Mouse (Mus musculus): ENCODE results near the gene P4htm.

The P4htm gene

DNA sequence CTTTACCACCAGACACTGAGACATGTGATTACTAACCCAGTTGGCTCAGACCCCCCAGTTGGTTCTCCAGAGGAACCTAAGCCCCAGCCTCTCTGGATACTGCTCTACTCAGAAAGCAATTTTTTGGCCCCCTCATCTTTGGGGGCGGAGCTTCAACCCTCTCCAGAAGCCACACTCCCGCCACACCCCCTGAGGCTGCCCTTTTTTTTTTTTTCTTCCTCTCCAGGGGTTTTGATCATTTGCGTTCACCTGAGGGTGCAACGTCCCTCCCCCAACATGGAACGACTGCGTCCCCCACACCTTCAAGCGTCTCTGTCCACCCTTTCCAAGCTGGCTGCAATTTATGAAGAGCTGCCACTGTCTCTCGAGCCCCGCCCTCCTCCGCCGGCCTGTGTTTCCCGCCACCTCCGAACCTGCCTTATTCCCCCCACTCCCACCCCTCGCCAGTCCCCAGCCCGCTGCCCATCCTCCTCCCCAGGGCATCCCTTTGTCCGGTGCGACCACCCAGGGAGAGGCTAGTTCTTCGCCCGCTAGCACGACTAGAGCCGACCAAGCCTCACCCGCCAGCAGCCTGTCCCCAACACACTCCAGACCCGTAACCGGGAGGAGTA lies 19.4 kb downstream of the P4htm start:
- no peak for DNase-seq (ENCODE audit: low spot score in 2 of 2)

DNA sequence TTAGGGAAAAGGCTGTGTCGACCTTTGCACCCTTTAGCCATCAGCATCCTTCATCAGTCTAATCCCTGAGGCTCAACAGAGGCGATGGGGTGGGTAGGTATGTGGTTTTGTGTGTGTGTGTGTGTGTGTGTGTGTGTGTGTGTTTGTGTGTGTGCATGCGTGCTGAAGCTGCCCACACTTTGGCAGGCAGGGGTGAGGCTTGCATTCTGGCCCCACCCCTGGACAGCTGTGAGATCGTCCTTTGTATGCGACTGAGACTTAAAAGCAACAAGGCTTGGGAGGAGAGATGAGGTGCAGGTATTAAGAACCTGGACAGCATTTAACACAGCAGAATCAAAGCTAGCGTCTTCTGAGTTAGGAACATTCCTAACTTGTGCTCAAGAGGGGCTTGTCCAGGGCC lies 20.4 kb downstream of the P4htm start:
- no peak for DNase-seq (ENCODE audit: low spot score in 2 of 2)

DNA sequence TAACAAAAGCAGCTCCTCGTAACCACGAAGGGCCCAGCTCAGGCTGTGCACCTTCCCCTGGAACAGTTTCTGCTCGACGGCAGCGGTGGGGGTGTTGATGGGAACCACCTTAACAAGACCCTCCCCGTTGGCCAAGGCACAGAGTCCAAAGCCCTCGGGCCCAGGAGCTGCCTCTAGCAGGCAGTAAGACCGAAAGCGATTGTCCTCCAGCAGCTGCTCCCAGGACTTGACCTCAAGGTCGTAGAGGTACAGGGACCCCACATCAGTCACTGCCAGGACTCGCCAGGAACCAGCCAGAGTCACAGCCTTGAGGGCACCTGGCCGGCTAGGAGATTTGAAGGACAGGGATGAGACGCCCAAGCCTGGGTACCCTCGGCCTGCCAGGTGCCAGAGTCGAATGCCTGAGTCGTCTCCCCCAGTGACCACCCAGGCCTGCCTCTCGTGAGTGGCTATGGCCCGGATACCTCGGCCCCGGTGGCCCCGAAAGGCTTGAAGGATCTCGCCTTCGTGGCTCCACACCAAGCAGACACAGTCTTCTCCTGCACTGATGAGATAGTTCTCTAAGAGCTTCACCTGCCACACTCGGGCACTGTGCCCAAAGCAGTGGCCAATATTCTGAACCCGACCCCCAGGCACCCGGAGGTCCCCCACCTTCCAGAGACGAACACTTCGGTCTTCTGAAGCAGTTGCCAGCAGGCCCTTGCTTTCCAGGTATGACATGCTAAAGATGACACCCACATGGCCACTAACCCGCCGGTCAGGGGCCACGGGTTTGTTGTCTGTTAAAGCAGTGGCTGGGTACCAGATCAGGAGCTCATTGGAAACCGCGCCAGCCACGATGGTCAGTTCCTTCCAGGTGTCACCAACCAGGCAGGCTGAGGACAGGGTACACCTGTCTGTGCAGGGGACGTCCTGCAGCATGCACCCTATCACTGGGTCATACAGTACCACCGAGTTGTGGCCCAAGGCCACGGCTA lies 21.9 kb downstream of the P4htm start:
- DNase-seq (ENCODE audit: low spot score in 2 of 2) = no peak

DNA sequence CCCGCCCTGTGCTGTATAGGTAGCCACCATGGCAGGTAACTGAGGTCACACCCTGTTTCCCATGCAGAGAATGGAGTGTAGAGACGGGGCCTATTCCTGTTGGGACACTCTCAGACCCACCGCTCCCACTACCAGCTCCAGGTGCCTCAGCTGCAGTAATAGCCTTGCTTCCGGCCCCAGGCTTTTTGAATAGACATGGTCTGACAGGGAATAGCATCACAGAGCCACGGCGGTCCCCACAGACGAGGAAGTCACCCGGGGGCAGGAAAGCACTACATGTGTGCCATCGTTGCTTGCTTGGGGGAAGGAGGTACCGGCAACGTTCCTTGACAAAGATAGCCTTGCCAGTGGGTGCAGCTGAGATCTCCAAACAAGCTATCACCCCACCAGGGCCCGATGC lies 22.5 kb downstream of the P4htm start:
- DNase-seq (ENCODE audit: low spot score in 2 of 2) = no peak

DNA sequence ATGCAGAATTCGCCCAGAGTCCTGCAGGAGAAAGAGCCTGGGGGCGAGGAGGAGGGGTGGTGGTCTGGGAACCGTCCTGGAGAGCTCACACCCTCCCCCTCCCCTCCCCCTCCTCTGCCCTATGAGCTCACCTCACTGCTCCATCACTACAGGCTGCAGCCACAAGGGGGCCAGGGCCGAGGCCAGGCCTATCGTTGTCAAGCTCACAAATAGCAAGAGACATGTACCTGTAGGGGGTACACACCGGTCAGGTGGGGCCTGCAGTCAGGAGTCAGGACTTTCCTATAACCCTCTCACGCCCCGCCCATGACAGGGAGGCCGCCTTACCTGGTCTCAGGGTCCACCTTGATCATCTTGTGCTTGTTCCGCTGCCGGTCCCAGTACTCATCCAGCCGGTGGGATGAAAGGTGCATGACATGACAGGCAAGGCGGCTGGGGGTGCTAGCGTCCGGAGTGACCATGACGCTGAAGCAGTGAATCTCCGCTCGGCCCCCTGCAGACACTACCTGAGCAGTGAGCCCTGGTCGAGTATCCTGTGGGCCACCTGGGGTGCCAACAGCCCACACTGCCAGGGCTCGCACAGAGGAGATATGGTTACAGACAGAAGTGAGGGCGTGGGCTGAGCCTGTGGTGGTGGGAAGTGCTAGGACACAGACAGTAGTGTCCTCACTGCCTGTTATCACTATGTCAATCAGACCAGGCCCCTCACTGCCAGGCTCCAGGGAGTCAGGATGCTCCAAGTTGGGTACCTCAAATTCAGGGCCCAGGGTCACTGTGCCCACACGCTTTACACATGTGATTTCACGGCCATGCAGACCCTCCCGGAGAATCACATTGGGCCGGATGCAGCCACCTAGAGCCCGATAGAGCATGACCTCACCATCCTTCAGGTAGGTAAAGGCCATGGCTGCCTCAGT lies 23.4 kb downstream of the P4htm start:
- DNase-seq (ENCODE audit: low spot score in 2 of 2) = no peak

DNA sequence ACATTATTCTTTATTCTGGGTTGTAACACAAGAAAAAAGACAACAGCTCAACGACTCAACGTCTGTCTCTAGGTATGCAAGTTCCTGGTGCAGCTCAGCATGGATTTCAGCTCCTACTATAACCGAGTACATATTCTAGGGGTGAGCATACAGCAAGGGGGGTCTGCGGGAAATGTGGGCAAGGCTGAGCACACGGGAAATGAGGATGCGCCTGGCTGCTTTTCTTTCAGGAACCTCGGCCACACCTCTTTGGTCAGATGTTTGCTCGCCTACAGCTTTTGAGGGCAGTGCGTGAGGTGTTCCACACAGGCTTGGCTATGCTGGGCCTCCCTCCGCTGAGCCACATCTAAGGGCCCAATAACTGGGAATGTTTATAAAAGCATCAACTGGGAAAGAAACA lies 25.1 kb downstream of the P4htm start:
- no peak for DNase-seq (ENCODE audit: low spot score in 2 of 2)

DNA sequence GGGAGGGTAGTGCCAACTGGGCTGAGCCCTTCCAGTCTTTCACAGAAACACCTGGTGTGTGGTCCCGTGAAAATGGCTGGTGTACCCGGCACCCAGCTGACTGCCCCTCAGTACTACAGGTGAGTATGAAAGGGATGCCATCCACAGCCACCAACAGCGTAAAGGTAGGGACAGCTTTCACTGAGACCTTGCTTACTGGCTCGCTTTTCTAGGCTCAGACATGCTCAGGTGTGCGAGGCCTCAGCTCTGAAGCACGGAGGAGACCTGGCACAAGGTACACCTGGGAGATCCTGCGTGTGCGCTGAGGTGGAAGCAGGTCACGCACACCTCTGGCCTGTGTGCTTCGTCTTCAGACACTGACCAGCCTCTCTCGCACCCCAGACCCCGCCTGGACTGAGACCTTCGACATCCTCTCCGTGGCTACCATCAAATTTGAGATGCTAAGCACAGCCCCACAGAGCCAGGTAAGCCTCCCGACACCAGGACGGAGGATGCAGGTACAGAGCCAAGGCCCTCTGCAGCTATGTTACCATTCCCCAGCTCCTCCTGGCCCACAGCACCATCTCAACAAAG lies 26.0 kb downstream of the P4htm start:
- DNase-seq (ENCODE audit: low spot score in 2 of 2) = no peak

DNA sequence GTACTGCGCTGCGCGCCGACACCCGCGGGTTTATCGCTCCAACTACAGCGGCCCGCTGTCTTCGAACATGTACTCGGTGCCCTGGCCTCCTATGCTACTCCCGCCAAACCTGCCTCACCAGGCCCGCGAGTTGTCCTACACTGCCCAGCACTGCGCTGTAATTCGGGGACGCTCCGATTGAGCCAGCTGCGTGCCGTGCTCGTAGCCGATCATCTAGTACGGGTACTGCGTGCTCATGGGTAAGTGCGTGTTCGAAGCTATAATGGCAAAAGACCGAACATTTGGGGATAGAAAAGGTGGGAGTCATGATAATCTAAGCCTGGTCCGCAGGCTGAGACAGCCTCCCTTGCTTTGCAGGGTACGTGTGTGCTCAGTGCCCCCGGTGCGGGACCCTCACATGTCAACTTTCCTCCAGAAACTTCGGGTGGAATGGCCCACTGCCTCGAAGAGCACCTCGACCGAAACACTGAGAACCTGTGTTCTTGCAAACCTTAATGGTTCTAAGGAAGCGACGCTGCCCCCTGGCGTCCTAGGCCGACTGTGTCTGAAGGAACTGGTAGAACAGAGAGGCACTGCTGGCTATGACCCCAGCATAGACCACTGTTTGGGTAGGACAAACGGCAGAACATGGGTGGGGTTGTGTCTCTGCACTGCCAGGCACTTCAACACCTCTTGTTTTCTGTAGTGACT lies 27.1 kb downstream of the P4htm start:
- DNase-seq (ENCODE audit: low spot score in 2 of 2) = peak in 1 of 2 experiments; percentile 73

DNA sequence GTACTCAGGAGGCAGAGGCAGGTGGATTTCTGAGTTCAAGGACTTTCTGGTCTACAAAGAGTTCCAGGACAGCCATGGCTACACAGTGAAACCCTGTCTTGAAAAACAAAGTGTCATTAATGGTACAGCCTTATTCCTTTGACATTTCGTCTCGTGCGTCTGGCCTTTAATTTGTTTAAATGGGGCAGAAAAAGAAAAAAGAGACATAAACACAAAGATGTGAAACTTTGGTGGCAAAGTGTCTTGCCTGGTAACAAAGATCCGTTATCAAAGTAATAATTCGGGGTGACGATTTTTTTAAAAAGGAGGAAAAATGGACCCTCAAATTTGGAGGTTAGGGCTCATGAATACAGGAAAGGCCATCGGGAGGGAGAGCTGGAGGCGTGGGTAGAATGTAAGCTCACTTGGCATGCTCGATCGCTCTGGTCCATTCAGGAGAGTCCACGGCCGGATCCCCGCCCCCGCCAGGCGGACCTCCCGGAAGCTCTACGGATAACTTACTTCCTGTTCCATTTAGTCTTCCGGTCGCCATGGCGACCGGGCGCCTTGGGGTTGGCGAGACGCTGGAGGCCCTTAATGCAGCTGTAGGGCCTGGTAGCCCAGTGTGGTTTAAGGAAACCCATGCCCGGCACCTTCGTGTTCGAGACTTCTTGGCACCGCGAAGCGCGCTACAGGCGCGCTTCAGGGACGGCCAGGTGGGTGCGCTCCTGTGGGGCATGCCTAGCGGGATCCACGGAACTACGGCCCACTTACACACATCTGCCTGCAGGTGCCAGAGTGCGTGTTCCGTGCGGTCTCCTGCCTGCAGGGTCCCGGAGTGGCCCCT lies 27.9 kb downstream of the P4htm start, which contains the start of gene Dalrd3:
TSS of gene Dalrd3 (plus strand) at position 506 of the 826 bp plus-strand sequence.
- peak in 1 of 2 experiments; percentile 92 for DNase-seq (ENCODE audit: low spot score in 2 of 2)

DNA sequence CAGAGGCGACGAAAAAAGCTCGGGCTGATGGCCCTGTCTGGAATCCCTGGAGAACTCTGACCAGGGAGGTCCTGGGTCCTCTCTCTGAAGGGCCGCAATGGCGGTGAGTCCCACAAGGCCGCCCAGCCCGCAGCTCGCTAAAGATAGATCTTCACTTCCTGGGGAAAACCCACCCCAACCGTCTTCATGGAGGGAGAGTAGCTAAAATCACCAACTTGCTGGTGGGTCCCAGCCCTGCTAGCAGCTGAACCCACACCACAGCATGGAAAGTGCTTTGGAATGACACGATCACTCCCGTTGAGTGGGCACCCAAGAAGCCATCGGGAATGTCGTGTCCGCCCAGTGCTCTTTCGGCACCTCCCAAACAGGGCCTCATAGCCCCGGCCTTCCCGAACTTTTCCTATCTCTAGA lies 29.0 kb downstream of the P4htm start:
- DNase-seq (ENCODE audit: low spot score in 2 of 2) = no peak

DNA sequence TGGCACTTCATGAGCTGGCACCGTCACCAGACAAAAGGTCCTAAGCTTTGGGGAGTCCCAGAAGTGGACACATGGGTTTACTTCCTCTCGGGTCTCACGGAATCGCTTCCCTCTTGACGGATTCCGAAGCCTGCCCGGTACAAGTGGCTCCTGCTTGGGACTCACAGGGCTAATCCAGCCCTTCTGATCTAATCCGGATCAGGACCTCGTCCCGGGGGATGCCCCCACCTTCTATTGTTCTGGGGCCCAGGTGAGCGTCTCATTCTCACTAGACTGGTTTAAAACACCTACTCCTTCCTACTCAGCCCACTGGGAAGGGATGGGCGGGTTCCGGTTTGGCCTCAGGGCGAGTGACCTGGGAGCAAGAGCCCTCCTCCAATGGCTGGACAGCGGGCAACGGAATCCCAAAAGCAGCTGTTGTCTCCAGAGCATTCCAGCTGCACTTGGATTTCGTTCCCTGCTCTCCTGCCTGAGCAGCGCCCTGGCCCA lies 29.5 kb downstream of the P4htm start:
- no peak for DNase-seq (ENCODE audit: low spot score in 2 of 2)

DNA sequence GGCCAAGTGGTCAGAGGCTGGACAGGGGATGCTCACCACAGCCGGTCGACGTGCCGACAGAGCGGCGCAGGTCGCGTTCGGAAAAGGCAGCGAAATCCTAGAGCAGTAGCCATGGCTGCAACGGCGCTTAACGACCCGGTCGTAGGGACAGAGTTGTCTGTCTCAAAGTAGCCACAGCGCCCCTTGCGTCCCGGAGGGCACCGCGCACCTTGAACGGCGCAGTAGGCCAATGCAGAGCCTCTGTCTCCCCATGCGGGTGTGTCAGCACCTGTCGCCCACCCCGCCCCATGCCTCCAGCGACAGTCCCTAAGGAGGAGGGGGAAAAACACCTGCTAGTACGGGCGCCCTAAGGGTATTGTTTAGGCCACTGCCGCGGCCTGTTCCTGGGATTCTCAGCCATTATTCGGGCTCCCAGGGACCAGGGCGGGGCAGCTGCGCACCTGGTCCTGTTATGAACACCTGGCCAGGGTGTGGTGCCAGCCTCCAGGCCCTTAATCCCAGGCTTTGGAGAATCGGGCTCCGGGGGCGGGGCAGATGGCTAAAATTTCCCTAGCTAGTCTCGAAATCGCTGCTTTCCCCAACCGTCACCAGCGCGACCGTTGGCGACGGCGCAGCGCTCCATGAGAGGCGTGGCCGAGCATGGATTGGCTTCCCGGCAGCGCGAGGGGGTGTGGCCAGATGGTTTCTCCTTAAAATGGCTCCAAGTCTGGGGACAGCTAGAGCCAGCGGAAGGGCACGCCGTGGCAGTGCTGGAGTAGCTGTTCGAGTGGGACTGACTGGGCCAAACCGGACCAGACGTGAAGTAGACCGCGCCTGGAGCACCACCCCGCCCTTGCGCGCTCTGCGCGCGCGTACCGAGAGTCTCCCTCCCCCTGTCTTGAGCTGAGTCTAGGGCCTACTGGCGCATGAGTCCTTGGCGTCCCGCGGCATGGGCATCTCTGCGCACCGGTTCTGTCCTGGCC lies 30.4 kb downstream of the P4htm start, which contains the start of gene Ndufaf3:
TSS of gene Ndufaf3 (minus strand) at position 620 of the 962 bp plus-strand sequence.
- DNase-seq (ENCODE audit: low spot score in 2 of 2) = peak; percentile 88 to 97

DNA sequence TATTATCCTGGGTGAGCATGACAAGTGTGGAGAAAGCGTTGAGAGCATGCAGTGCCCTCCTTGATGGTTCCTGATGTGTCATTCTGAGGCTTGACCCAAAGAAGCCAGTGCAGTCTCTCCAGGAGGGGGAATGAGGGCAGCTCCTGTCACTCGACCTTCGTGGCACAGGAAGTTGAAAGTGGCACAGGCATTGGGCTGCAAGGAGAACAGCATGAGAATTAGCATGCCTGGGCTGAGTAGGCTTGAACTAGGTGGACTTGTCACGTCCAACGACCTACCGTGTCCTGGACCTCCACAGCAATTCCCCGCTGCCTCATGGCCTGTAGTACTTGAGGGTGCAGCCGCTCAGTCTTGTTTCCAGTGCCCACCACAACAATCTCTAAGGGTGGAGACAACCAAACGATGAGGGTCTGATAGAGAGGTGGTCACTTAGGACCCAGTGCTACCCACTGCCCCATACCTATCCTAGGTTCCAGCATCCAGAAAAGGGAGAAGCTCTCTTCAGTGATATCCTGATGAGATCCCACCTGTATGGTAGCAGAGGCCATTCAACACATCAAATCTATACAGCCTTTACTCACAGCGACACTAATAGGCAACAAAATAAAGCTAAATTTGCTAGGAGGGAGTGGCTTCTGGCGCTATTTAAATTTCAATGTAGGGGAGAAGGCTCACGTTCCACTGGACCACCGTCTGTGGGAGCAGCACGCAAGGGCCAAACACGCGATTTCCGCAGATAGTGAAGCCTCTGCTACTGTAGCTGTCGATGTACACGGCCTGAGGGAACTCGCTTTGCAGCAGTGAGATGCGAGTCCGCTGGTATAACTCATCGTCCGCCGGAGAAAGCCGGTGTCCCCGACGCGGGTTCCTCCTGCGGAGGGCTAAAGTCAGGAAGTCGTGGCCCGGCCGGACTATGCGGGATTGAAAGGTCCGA lies 31.3 kb downstream of the P4htm start:
- no peak for DNase-seq (ENCODE audit: low spot score in 2 of 2)

DNA sequence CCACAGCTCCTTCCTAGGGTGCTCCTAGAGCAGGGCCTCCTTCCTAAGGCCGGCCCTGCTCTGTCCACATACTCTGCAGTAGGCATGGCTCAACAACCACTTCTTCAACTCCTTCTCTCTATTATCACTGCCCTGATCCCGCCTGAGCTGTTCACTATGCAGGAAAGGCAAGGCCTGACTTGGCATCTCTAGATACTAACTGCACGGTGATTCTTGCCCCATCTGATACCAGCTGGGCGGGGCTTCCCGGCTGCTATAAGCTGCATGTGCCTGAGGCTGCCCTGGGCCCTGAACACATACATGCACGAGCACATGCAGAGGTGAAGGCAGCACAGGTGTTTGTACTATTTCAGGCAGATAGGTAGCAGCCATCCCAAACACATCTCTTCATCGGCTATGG lies 33.3 kb downstream of the P4htm start:
- DNase-seq (ENCODE audit: low spot score in 2 of 2) = no peak

DNA sequence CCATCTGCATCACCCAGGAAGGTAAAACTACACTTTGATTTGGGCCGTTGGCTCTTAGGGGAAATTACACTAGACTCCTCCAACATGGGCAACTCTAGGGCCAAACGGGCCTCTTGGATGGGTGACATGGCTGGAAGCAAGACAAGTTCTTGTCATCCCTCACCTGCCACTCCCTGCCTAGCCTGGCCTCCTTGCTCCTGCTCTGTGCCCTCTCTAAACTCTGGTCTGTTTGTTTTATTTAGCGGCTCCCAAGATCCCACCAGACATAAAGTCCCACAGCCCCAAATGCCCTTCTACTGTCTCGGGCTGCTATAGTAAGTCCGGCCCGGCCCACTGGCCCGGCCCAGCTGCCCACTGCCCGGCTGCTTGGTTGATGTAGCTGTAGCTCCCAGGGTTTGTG lies 33.8 kb downstream of the P4htm start:
- DNase-seq (ENCODE audit: low spot score in 2 of 2) = no peak

DNA sequence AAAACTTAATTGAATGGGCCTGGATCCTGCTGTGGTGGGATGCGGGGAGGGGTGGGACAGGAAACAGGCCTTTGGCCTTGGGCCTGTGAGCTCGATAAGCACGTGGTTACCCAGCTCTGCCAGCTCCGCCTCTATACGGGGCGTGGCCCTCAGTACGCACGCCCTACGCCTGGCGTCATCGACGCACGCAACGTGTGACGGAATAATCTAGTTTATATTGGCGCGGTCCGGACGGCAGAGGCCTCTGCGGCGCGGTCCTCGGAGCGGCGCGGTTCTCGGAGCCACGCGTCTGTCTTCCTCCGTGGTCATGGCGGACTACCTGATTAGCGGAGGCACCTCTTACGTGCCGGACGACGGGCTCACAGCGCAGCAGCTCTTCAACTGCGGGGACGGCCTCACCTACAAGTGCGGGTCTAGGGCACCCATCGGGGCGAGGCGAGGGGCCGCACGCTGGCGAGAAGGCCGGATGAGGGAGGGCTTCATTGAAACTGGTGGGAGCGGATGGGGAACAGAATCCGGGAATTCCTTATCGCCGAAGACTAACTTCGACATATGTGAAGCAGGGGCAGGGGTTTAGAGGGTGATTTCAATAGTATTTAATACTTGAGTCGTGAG lies 37.1 kb downstream of the P4htm start, which contains the start of gene Impdh2:
TSS of gene Impdh2 (plus strand) at position 60 of the 615 bp plus-strand sequence.
- peak; percentile 85 to 95 for DNase-seq (ENCODE audit: low spot score in 2 of 2)

DNA sequence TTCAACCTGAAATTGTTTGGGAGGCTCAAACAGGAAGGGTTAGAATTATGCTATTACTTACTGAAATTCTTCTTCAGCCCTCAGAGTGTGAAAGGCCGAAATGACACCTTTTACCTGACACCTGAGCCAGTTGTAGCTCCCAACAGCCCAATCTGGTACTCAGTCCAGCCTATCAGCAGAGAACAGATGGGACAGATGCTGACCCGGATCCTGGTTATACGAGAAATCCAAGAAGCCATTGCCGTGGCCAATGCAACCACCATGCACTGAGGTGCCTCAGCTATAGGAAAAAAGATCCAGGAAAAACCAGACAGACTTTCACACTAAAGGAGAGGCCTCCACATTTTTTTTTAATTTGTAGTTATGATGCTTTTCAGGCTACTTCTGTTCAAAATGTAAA lies 38.3 kb downstream of the P4htm start:
- no peak for DNase-seq (ENCODE audit: low spot score in 2 of 2)

All from left cerebral cortex, adult 9 months (tissue).